Mouse (Mus musculus) stomach, postnatal 0 days (tissue): ENCODE measurements around the gene Tmsb10. TPM values are rescaled to one million over a fixed set of nuclear protein-coding genes. Genes with fewer than 3 reads are reported as not detected.

Experiments used
- ATAC-seq: fragments of 200-750 bp; cut with Nextera tagmentation; 2 replicates; pipeline ENCODE4 v1.8.0; 2017; ENCODE audit not compliant: low FRiP score, low TSS enrichment
- DNase-seq: peaks from one replicate; pipeline ENCODE4 v3.0.0-alpha.2; 2016; ENCODE audit warnings: low spot score
- H3K27ac ChIP-seq: fragments of 300-500 bp; sonication (generic); replicated peaks from 2 replicates; pipeline ENCODE4 v1.5.1; 2014; ENCODE audit warnings: mild to moderate bottlenecking, control low read depth
- H3K27me3 ChIP-seq: fragments of 300-500 bp; sonication (generic); 2 replicates; pipeline ENCODE4 v1.6.1; 2014; ENCODE audit warnings: low read length; ENCODE audit not compliant: control insufficient read depth, insufficient read depth
- H3K36me3 ChIP-seq: fragments of 300-500 bp; sonication (generic); 2 replicates; pipeline ENCODE4 v1.6.1; 2014; ENCODE audit warnings: low read length, mixed read lengths; ENCODE audit not compliant: control insufficient read depth, insufficient read depth
- H3K4me1 ChIP-seq: fragments of 300-500 bp; sonication (generic); replicated peaks from 2 replicates; pipeline ENCODE4 v1.6.1; 2014; ENCODE audit warnings: antibody characterized with exemption; ENCODE audit not compliant: control insufficient read depth, insufficient read depth
- H3K4me2 ChIP-seq: fragments of 300-500 bp; sonication (generic); replicated peaks from 2 replicates; pipeline ENCODE4 v1.6.1; 2014; ENCODE audit warnings: low read depth, mild to moderate bottlenecking, control low read depth, moderate library complexity
- H3K4me3 ChIP-seq: fragments of 300-500 bp; sonication (generic); 2 replicates; pipeline ENCODE4 v1.5.1; 2014; ENCODE audit warnings: low read depth, low read length, control low read depth
- H3K9ac ChIP-seq: fragments of 300-500 bp; sonication (generic); 2 replicates; pipeline ENCODE4 v1.6.1; 2014; ENCODE audit warnings: mild to moderate bottlenecking, low read length, control low read depth, mixed read lengths
- H3K9me3 ChIP-seq: fragments of 300-500 bp; sonication (generic); 2 replicates; pipeline ENCODE4 v1.6.1; 2016; ENCODE audit warnings: low read length; ENCODE audit not compliant: control insufficient read depth
- CTCF ChIP-seq: IDR thresholded peaks from 2 replicates; pipeline ENCODE4 v1.5.1; 2016; ENCODE audit warnings: antibody characterized with exemption, low read depth, mild to moderate bottlenecking, moderate library complexity
- EP300 ChIP-seq: optimal IDR thresholded peaks from 2 replicates; pipeline ENCODE3; 2016; ENCODE audit warnings: antibody characterized with exemption
- WGBS: fragments of 180-500 bp; shearing (Covaris S2); extraction: QIAGEN DNeasy Blood & Tissue Kit; methylation state at CpG from one replicate; pipeline ENCODE4 v1.1.7; 2014; 5-methylcytosine and 5-hydroxymethylcytosine counted together
- polyA plus RNA-seq: library from polyadenylated mRNA; unstranded; fragments of >200 nt; fragmentation: Nextera tagmentation; extraction: Ambion mirVana; gene quantifications from 2 replicates; pipeline ENCODE4 v1.2.1, GENCODE M21; 2015

Tmsb10 gene
- polyA plus RNA-seq, 1 experiment from 2014 or later: 1,685 TPM

DNA sequence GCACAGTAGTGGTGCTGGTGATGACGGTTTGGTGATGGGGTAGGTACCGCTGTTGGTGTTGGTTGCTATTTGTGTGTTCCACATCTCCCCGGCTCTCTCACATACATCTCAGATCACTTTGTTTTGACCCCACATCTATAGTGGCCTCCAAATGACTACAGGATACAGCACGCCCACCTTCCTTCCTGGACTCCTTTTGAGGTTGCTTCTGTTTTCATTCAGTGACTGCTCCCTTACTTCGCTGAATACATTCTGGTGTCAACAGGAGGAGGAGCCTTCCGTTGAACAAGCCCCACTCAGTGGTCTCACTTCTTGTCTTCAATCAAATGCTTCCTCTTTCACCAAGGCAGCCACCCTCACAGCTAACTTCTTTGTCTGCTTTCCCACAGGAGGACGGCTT is 3.8 kb downstream of the Tmsb10 start:
- Histone ChIP-seq H3K9ac (no peak overlapping the region), H3K27me3 (no peaks in the 10 kb centered on the region), H3K4me3 (no peak overlapping the region), H3K4me1 (no peaks in the 10 kb centered on the region; the same call in 1 of the 2 replicates), H3K27ac (no peak overlapping the region), H3K9me3 (no peaks in the 10 kb centered on the region), H3K4me2 (no peak overlapping the region), H3K36me3 (no peaks in the 10 kb centered on the region)
- ATAC-seq: no peak
- DNase-seq: no peak
- TF ChIP-seq CTCF (no peak), EP300 (no peak)
- 78% methylated on average over 7 of the region's 7 CpGs for WGBS

DNA sequence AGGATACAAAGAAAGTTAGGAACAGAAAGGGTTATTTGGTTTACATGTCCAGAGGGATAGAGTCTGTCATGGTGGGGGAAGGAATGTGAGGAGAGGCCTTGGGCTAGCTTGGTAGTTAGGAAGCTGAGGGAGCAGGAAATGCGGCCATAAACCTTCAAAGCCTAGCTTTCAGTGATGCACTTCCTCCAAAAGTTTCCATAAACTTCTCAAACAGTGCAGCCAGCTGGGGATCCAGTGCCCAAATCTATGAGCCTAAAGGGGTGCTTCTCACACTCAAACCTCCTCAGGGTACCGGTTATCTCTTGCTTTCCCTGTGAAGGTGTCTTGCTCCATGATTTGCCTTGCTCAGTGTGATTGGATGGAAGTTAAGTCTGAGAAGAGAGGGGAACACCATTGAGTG is 5.6 kb downstream of the Tmsb10 start:
- no peak overlapping the region for H3K4me3 ChIP-seq
- no peak overlapping the region for H3K9ac ChIP-seq
- H3K4me2 ChIP-seq: no peak overlapping the region
- ATAC-seq (no peak), DNase-seq (no peak)
- 71% methylated on average over 2 of the region's 2 CpGs for WGBS
- TF ChIP-seq EP300: no peak
- TF ChIP-seq CTCF: no peak
- no peak overlapping the region for H3K27ac ChIP-seq
- H3K9me3 ChIP-seq: no peaks in the 10 kb centered on the region
- no peaks in the 10 kb centered on the region for H3K4me1 ChIP-seq
- H3K27me3 ChIP-seq: no peaks in the 10 kb centered on the region
- no peaks in the 10 kb centered on the region for H3K36me3 ChIP-seq

DNA sequence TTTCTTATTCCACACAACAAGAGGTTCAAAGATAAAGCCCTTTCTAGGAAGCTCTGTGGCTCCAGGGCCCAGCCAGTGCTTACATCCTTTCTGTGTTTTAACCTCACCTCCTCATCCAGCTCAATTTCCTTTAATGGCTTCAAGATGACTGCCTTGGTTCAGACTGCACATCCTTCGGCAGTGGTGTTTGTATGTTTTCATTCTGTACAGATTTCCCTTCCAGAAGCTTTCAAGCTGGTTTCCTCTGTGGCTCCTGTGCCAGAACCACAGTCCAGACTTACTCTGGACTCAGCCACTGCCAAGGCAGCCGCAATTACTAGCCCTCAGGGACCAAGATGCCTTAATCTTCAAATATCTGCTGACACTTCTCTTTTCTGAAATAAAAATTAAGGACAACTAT is 6.3 kb downstream of the Tmsb10 start:
- Histone ChIP-seq H3K27me3 (no peaks in the 10 kb centered on the region), H3K36me3 (no peaks in the 10 kb centered on the region), H3K9me3 (no peaks in the 10 kb centered on the region), H3K4me1 (no peaks in the 10 kb centered on the region), H3K4me3 (no peak overlapping the region), H3K4me2 (no peak overlapping the region), H3K9ac (no peak overlapping the region), H3K27ac (no peak overlapping the region)
- ATAC-seq (no peak), DNase-seq (no peak)
- TF ChIP-seq EP300: no peak
- no peak for TF ChIP-seq CTCF
- WGBS: 47% methylated on average over 2 of the region's 2 CpGs

DNA sequence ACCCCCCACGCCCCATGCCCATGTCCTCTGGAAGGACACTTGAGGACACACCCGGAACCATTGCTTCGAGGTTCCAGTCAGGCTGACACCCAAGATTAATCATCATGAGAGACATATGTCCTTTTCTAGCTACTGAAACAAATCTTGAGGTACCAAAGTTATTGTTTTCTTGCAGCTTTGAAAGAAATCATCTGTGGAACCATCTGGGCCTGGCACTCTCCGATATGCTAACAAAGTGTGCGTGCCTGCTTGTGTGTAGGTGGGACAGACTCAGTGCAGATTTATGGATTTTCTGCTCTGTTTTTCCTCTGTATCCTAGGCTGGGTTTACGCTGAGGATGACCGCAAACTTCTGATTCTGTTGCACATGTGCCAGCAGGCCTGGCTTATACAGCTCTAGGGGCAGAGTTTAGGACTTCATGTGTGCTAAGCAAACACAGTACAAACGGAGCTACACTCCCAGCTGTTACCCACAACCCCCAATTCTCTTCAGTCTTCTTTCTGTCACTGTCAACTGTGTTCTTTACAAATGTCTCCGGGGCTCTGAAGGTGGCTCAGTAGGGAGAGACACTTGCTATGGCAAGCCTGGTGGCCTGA is 9.3 kb downstream of the Tmsb10 start:
- Histone ChIP-seq H3K36me3 (no peaks in the 10 kb centered on the region), H3K4me3 (no peak overlapping the region), H3K9ac (no peak overlapping the region), H3K4me2 (no peak overlapping the region), H3K4me1 (no peaks in the 10 kb centered on the region), H3K27me3 (no peaks in the 10 kb centered on the region), H3K27ac (no peak overlapping the region), H3K9me3 (no peaks in the 10 kb centered on the region)
- 62% methylated on average over 9 of the region's 9 CpGs for WGBS
- TF ChIP-seq EP300 (no peak), CTCF (no peak)
- ATAC-seq (no peak), DNase-seq (no peak)

DNA sequence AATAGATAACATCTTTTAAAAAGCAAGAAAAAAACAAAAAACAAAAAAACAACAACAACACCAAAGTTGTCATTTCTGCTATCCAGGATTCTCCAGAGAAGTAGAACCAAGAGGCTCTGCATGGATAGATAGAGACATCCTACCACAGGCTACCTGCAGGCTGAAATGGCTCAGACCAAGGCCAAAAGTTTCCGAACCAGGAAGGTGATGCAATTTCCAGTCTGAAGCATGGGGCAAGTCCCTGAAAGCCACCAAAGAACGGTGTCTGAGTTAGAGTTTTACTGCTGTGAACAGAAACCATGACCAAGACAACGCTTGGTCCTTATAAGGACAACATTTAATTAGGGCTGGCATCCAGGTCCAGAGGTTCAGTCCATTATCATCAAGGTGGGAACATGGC is 10.2 kb downstream of the Tmsb10 start:
- WGBS: 89% methylated on average over 3 of the region's 3 CpGs
- Histone ChIP-seq H3K4me2 (no peak overlapping the region), H3K27ac (no peak overlapping the region), H3K9ac (no peak overlapping the region), H3K36me3 (no peaks in the 10 kb centered on the region), H3K27me3 (no peaks in the 10 kb centered on the region), H3K4me1 (no peaks in the 10 kb centered on the region), H3K4me3 (no peak overlapping the region), H3K9me3 (no peaks in the 10 kb centered on the region)
- TF ChIP-seq EP300 (no peak), CTCF (no peak)
- ATAC-seq (no peak), DNase-seq (no peak)

DNA sequence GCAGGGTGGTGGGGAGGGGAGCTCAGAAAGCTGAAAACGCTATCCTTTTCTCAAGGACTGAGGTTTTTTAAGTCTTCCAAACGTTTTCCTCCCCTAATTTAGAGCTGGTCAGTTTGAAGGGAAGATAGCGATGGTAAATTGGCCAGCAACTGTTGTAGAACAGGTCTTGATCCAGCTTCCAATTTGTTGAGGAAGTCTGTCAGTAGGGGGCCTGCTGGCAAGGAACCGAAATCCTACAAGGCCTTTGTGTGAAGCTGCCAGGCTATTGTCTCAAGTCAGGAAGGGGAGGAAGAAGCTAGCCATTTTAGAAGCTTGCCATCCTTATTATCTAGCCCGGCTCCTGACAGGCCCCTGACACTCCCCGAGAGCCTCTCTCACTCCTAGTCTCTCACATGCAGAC is 10.6 kb downstream of the Tmsb10 start:
- Histone ChIP-seq H3K27me3 (no peaks in the 10 kb centered on the region), H3K9ac (no peak overlapping the region), H3K4me2 (no peak overlapping the region), H3K27ac (no peak overlapping the region), H3K4me3 (no peak overlapping the region), H3K9me3 (no peaks in the 10 kb centered on the region), H3K4me1 (no peaks in the 10 kb centered on the region), H3K36me3 (no peaks in the 10 kb centered on the region)
- ATAC-seq (no peak), DNase-seq (no peak)
- 76% methylated on average over 6 of the region's 6 CpGs for WGBS
- TF ChIP-seq CTCF: no peak
- TF ChIP-seq EP300: no peak
